Mouse (Mus musculus) midbrain, embryonic 11.5 days (tissue): ENCODE results near the gene Ptk7. TPM values are rescaled to one million over a fixed set of nuclear protein-coding genes. Genes with fewer than 3 reads are reported as not detected.
A peak's percentile ranks its signal among the peaks of the same experiment; 100 is the strongest.
"Not testable (repeated sequence)": the region's sequence is repeated elsewhere in the genome, so short reads cannot be mapped to it uniquely, and the experiment has no call there.

Experiments used
- ATAC-seq: fragments of 200-750 bp; cut with Nextera tagmentation; 2 replicates; pipeline ENCODE4 v1.8.0; 2017; ENCODE audit warnings: moderate TSS enrichment, moderate library complexity; ENCODE audit not compliant: low FRiP score
- DNase-seq: peaks from one replicate; pipeline ENCODE4 v3.0.0; 2015; ENCODE audit warnings: low spot score; ENCODE audit errors: missing footprints
- H3K27ac ChIP-seq: fragments of 300-500 bp; sonication (generic); 2 replicates; pipeline ENCODE4 v1.5.1; 2014; ENCODE audit warnings: low read depth, low read length
- H3K27me3 ChIP-seq: fragments of 300-500 bp; sonication (generic); 2 replicates; pipeline ENCODE4 v1.6.1; 2014; ENCODE audit warnings: mild to moderate bottlenecking, low read length, moderate library complexity, mixed read lengths; ENCODE audit not compliant: control insufficient read depth, insufficient read depth
- H3K36me3 ChIP-seq: fragments of 300-500 bp; sonication (generic); 2 replicates; pipeline ENCODE4 v1.6.1; 2014; ENCODE audit warnings: mild to moderate bottlenecking, low read length, moderate library complexity, mixed read lengths; ENCODE audit not compliant: control insufficient read depth, insufficient read depth
- H3K4me1 ChIP-seq: fragments of 300-500 bp; sonication (generic); 2 replicates; pipeline ENCODE4 v1.6.1; 2014; ENCODE audit warnings: low read length; ENCODE audit not compliant: control insufficient read depth, insufficient read depth
- H3K4me2 ChIP-seq: fragments of 300-500 bp; sonication (generic); 2 replicates; pipeline ENCODE4 v1.6.1; 2014; ENCODE audit warnings: mild to moderate bottlenecking, moderate library complexity
- H3K4me3 ChIP-seq: fragments of 300-500 bp; sonication (generic); 2 replicates; pipeline ENCODE4 v1.5.1; 2014; ENCODE audit warnings: low read depth, low read length
- H3K9ac ChIP-seq: fragments of 300-500 bp; sonication (generic); 2 replicates; pipeline ENCODE4 v1.6.1; 2014; ENCODE audit warnings: low read length
- H3K9me3 ChIP-seq: fragments of 300-500 bp; sonication (generic); 2 replicates; pipeline ENCODE4 v1.6.1; 2016; ENCODE audit warnings: low read length; ENCODE audit not compliant: control insufficient read depth
- WGBS: fragments of 180-500 bp; shearing (Covaris S2); extraction: QIAGEN DNeasy Blood & Tissue Kit; methylation state at CpG from one replicate; pipeline ENCODE4 v1.1.7; 2014; 5-methylcytosine and 5-hydroxymethylcytosine counted together
- polyA plus RNA-seq: library from polyadenylated mRNA; unstranded; fragments of >200 nt; fragmentation: Nextera tagmentation; extraction: Ambion mirVana; gene quantifications from 2 replicates; pipeline ENCODE4 v1.2.1, GENCODE M21; 2014

Ptk7 gene
- polyA plus RNA-seq, 1 experiment from 2014 or later, result 19.5 TPM

- Histone ChIP-seq H3K4me1 (peaks cover 7% of the 10 kb centered on the region), H3K9ac (no peak overlapping the region), H3K4me2 (no peak overlapping the region), H3K36me3 (no peaks in the 10 kb centered on the region), H3K4me3 (no peak overlapping the region), H3K9me3 (no peaks in the 10 kb centered on the region), H3K27me3 (no peaks in the 10 kb centered on the region), H3K27ac (no peak overlapping the region)
- 94% methylated on average over 6 of the region's 6 CpGs for WGBS
- ATAC-seq (no peak), DNase-seq (no peak)
Observed at GRCm38 (mm10) chr17:46559146-46559545, 70.2 kb downstream of the Ptk7 start.

- Histone ChIP-seq H3K9ac (no peak overlapping the region), H3K27me3 (no peaks in the 10 kb centered on the region), H3K4me3 (no peak overlapping the region), H3K4me2 (no peak overlapping the region), H3K4me1 (peaks cover 17% of the 10 kb centered on the region), H3K36me3 (no peaks in the 10 kb centered on the region), H3K27ac (no peak overlapping the region), H3K9me3 (no peaks in the 10 kb centered on the region)
- 90% methylated on average over 5 of the region's 5 CpGs for WGBS
- DNase-seq (no peak), ATAC-seq (no peak)
Observed at GRCm38 (mm10) chr17:46558151-46558550, 71.2 kb downstream of the Ptk7 start.

- H3K9me3 ChIP-seq, H3K27ac ChIP-seq, H3K36me3 ChIP-seq, H3K4me3 ChIP-seq, H3K27me3 ChIP-seq, H3K4me2 ChIP-seq, DNase-seq, H3K9ac ChIP-seq, ATAC-seq: not testable (repeated sequence)
- peaks cover 24% of the 10 kb centered on the region for H3K4me1 ChIP-seq
Observed at GRCm38 (mm10) chr17:46557321-46557720, 72.0 kb downstream of the Ptk7 start.

- WGBS, result 0% methylated on average over 11 of the region's 11 CpGs
- Histone ChIP-seq H3K36me3 (peaks cover 1% of the 10 kb centered on the region; the same call in 1 of the 2 replicates), H3K9me3 (no peaks in the 10 kb centered on the region), H3K27me3 (no peaks in the 10 kb centered on the region), H3K4me3 (peak overlapping the region; percentile 98), H3K4me1 (peaks cover 26% of the 10 kb centered on the region), H3K4me2 (peak overlapping the region; percentile 68), H3K27ac (peak overlapping the region; percentile 40), H3K9ac (peak overlapping the region; percentile 44)
- no peak for DNase-seq
- peak; percentile 25 for ATAC-seq
Observed at GRCm38 (mm10) chr17:46556584-46556945, 72.7 kb downstream of the Ptk7 start.

GRCm38 (mm10) chr17:46555673-46556583, 73.4 kb downstream of the Ptk7 start, which contains the start of gene Srf:
Gene Srf (minus strand): TSS chr17:46556175.
- Histone ChIP-seq H3K36me3 (peaks cover 4% of the 10 kb centered on the region; the same call in 1 of the 2 replicates), H3K27ac (peak within 1 kb of the TSS; percentile 74), H3K9me3 (no peaks in the 10 kb centered on the region), H3K4me2 (peak within 1 kb of the TSS; percentile 91), H3K4me1 (peaks cover 26% of the 10 kb centered on the region), H3K4me3 (peak within 1 kb of the TSS; percentile 98), H3K27me3 (no peaks in the 10 kb centered on the region), H3K9ac (peak within 1 kb of the TSS; percentile 96)
- ATAC-seq, result peak; percentile 95
- DNase-seq, result peak; percentile 98
- WGBS, result under 1% methylated on average over 79 of the region's 87 CpGs

GRCm38 (mm10) chr17:46554977-46555672, 74.2 kb downstream of the Ptk7 start:
- peak overlapping the region; percentile 91 for H3K4me2 ChIP-seq
- peaks cover 12% of the 10 kb centered on the region for H3K36me3 ChIP-seq
- peak overlapping the region; percentile 98 for H3K4me3 ChIP-seq
- H3K27me3 ChIP-seq, result no peaks in the 10 kb centered on the region
- ATAC-seq (peak; percentile 5), DNase-seq (peak; percentile 94)
- under 1% methylated on average over 73 of the region's 75 CpGs for WGBS
- peak overlapping the region; percentile 96 for H3K9ac ChIP-seq
- H3K9me3 ChIP-seq, result no peaks in the 10 kb centered on the region
- H3K4me1 ChIP-seq, result peaks cover 26% of the 10 kb centered on the region
- H3K27ac ChIP-seq, result peak overlapping the region; percentile 74

- H3K4me3 ChIP-seq, result peak overlapping the region; percentile 98
- 3% methylated on average over 11 of the region's 11 CpGs for WGBS
- peak overlapping the region; percentile 91 for H3K4me2 ChIP-seq
- DNase-seq (peak; percentile 94), ATAC-seq (no peak)
- H3K36me3 ChIP-seq, result peaks cover 15% of the 10 kb centered on the region
- peaks cover 26% of the 10 kb centered on the region for H3K4me1 ChIP-seq
- no peaks in the 10 kb centered on the region for H3K27me3 ChIP-seq
- peak overlapping the region; percentile 96 for H3K9ac ChIP-seq
- no peaks in the 10 kb centered on the region for H3K9me3 ChIP-seq
- no peak overlapping the region for H3K27ac ChIP-seq
Observed at GRCm38 (mm10) chr17:46554646-46554976, 74.7 kb downstream of the Ptk7 start.

GRCm38 (mm10) chr17:46553926-46554325, 75.4 kb downstream of the Ptk7 start:
- Histone ChIP-seq H3K9ac (peak overlapping the region; percentile 96), H3K9me3 (no peaks in the 10 kb centered on the region), H3K27me3 (no peaks in the 10 kb centered on the region), H3K4me3 (peak overlapping the region; percentile 98), H3K36me3 (peaks cover 19% of the 10 kb centered on the region), H3K4me1 (peaks cover 26% of the 10 kb centered on the region), H3K27ac (no peak overlapping the region), H3K4me2 (peak overlapping the region; percentile 91)
- no peak for ATAC-seq
- 75% methylated on average over 3 of the region's 3 CpGs for WGBS
- no peak for DNase-seq

- Histone ChIP-seq H3K27me3 (no peaks in the 10 kb centered on the region), H3K9ac (peak overlapping the region; percentile 30), H3K9me3 (no peaks in the 10 kb centered on the region), H3K4me2 (peak overlapping the region; percentile 91), H3K4me1 (peaks cover 26% of the 10 kb centered on the region), H3K36me3 (peaks cover 19% of the 10 kb centered on the region), H3K27ac (peak overlapping the region; percentile 35; the same call in 1 of the 2 replicates), H3K4me3 (peak overlapping the region; percentile 29)
- ATAC-seq, result no peak
- no peak for DNase-seq
- 39% methylated on average over 11 of the region's 11 CpGs for WGBS
Observed at GRCm38 (mm10) chr17:46553469-46553868, 75.8 kb downstream of the Ptk7 start.
